Comparison of ENCODE assay signal across 19 mouse cellular contexts in the genomic region with DNA sequence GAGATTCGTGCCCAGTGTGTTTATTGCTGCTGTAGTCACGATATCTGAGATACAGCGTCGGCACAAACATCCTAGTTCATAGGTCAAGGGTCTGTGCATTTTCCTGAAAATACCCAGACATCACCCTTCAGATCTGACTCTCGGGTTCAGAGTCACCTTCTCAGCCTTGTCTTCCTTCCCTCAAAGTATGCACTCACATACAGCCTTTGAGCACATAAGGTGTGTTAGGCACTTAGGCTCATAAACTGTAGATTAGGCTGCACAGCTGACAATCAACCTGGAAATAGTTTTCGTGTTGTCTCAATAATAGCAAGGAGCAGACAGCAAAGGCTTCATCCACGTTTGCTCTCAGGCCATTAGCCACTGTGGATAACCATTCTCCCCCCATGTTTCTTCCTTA. TPM values are rescaled to one million over a fixed set of nuclear protein-coding genes. Genes with fewer than 3 reads are reported as not detected.
DNase-seq lines count a peak whose midpoint lies in the region; ATAC-seq lines count a peak whose summit lies in the region.
"Had no signal": no experiment of that assay in that cellular context is flagged by ENCODE, and none has a peak within 500 bp of the region (broad histone marks: within the 10 kb centered on the region; RNA-seq: fewer than 3 reads in every experiment).

No protein-coding gene starts in this region.

- ATAC-seq in kidney, embryonic 15.5 days (replicated peaks; ENCODE audit: low FRiP score): no peak
- ATAC-seq in intestine, embryonic 16.5 days: peak; percentile 72
- no peak for ATAC-seq in limb, embryonic 12.5 days (ENCODE audit: insufficient number of reproducible peaks, insufficient read depth, low FRiP score, low TSS enrichment, low read depth)
- ATAC-seq: forebrain, embryonic 13.5 days had no signal

- no peak for DNase-seq in kidney, postnatal 36 days
- no peak for DNase-seq in thymus, postnatal 4 days
- DNase-seq in hindbrain, embryonic 10.5 days (ENCODE audit: low spot score): no peak
- DNase-seq in neural tube, embryonic 10.5 days (ENCODE audit: extremely low spot score, low spot score): no peak
- DNase-seq: adrenal gland, postnatal 14 days; cerebellum, adult 11-12 months; cerebellum, adult 9-10 months; cerebellum, postnatal 36 days; gastrocnemius, adult 2 months; gastrocnemius, postnatal 25 days; heart, postnatal 10 days; heart, postnatal 4 days had no signal

- no peak overlapping the region for H3K4me2 ChIP-seq in kidney, embryonic 15.5 days
- H3K4me2 ChIP-seq in intestine, embryonic 16.5 days (ENCODE audit: low read depth, low read length): no peak overlapping the region
- no peak overlapping the region for H3K4me2 ChIP-seq in limb, embryonic 12.5 days
- H3K4me2 ChIP-seq: forebrain, embryonic 13.5 days; hindbrain, embryonic 13.5 days had no signal

- peaks cover 12% of the 10 kb centered on the region for H3K4me1 ChIP-seq in kidney, embryonic 15.5 days
- peaks cover 2% of the 10 kb centered on the region; the same call in 1 of the 2 replicates for H3K4me1 ChIP-seq in intestine, embryonic 16.5 days (ENCODE audit: control insufficient read depth, insufficient read depth, low read length)
- H3K4me1 ChIP-seq in limb, embryonic 12.5 days (replicated peaks): peaks cover 43% of the 10 kb centered on the region
- peaks cover 4% of the 10 kb centered on the region; the same call in 1 of the 2 replicates for H3K4me1 ChIP-seq in hindbrain, embryonic 10.5 days (replicated peaks)
- H3K4me1 ChIP-seq: forebrain, embryonic 13.5 days; hindbrain, embryonic 13.5 days had no signal

- H3K4me3 ChIP-seq in kidney, embryonic 15.5 days (replicated peaks): no peak overlapping the region
- H3K4me3 ChIP-seq in intestine, embryonic 16.5 days (ENCODE audit: low read length): no peak overlapping the region
- no peak overlapping the region for H3K4me3 ChIP-seq in limb, embryonic 12.5 days (replicated peaks)
- no peak overlapping the region for H3K4me3 ChIP-seq in hindbrain, embryonic 10.5 days
- H3K4me3 ChIP-seq: embryonic facial prominence, embryonic 10.5 days; forebrain, embryonic 13.5 days; gastrocnemius, adult 2 months; heart, embryonic 10.5 days; hindbrain, embryonic 13.5 days had no signal

- H3K9ac ChIP-seq in kidney, embryonic 15.5 days: no peak overlapping the region
- no peak overlapping the region for H3K9ac ChIP-seq in intestine, embryonic 16.5 days (ENCODE audit: low read depth, low read length)
- H3K9ac ChIP-seq in limb, embryonic 12.5 days (replicated peaks): no peak overlapping the region
- H3K9ac ChIP-seq: forebrain, embryonic 13.5 days; hindbrain, embryonic 13.5 days had no signal

- WGBS in kidney, embryonic 15.5 days: 77% methylated on average over 7 of the region's 7 CpGs
- WGBS in intestine, embryonic 16.5 days: 34% methylated on average over 7 of the region's 7 CpGs
- 46% methylated on average over 7 of the region's 7 CpGs for WGBS in limb, embryonic 12.5 days
- 85% methylated on average over 7 of the region's 7 CpGs for WGBS in hindbrain, embryonic 10.5 days

- H3K9me3 ChIP-seq in kidney, embryonic 15.5 days (replicated peaks): no peaks in the 10 kb centered on the region
- no peaks in the 10 kb centered on the region for H3K9me3 ChIP-seq in intestine, embryonic 16.5 days (ENCODE audit: control insufficient read depth, low read length)
- no peaks in the 10 kb centered on the region for H3K9me3 ChIP-seq in limb, embryonic 12.5 days
- H3K9me3 ChIP-seq in hindbrain, embryonic 10.5 days: no peaks in the 10 kb centered on the region
- H3K9me3 ChIP-seq: embryonic facial prominence, embryonic 10.5 days; forebrain, embryonic 13.5 days; heart, embryonic 10.5 days; hindbrain, embryonic 13.5 days had no signal

- H3K27ac ChIP-seq in kidney, embryonic 15.5 days: 0 out of 2 replicates have a peak overlapping the region, but pooled peaks have one; percentile 1
- no peak overlapping the region for H3K27ac ChIP-seq in intestine, embryonic 16.5 days (ENCODE audit: low read length)
- peak overlapping the region; percentile 42 for H3K27ac ChIP-seq in limb, embryonic 12.5 days
- H3K27ac ChIP-seq in hindbrain, embryonic 10.5 days: no peak overlapping the region
- H3K27ac ChIP-seq: embryonic facial prominence, embryonic 10.5 days; forebrain, embryonic 13.5 days; gastrocnemius, adult 2 months; heart, embryonic 10.5 days; hindbrain, embryonic 13.5 days had no signal

- H3K36me3 ChIP-seq in kidney, embryonic 15.5 days: no peaks in the 10 kb centered on the region
- H3K36me3 ChIP-seq in intestine, embryonic 16.5 days (ENCODE audit: control insufficient read depth, insufficient read depth, low read length): no peaks in the 10 kb centered on the region
- H3K36me3 ChIP-seq in limb, embryonic 12.5 days: no peaks in the 10 kb centered on the region
- no peaks in the 10 kb centered on the region for H3K36me3 ChIP-seq in hindbrain, embryonic 10.5 days
- H3K36me3 ChIP-seq: embryonic facial prominence, embryonic 10.5 days; heart, embryonic 10.5 days; hindbrain, embryonic 13.5 days had no signal

- no peaks in the 10 kb centered on the region for H3K27me3 ChIP-seq in kidney, embryonic 15.5 days
- H3K27me3 ChIP-seq in intestine, embryonic 16.5 days (replicated peaks; ENCODE audit: control insufficient read depth, insufficient read depth, low read length): no peaks in the 10 kb centered on the region
- H3K27me3 ChIP-seq in limb, embryonic 12.5 days: no peaks in the 10 kb centered on the region; the same call in 1 of the 2 replicates
- H3K27me3 ChIP-seq in hindbrain, embryonic 10.5 days (ENCODE audit: insufficient read depth, poor library complexity, severe bottlenecking): no peaks in the 10 kb centered on the region
- H3K27me3 ChIP-seq: hindbrain, embryonic 13.5 days had no signal

RNA-seq across cellular contexts. Expression of a gene that starts 11.6 kb away (rescaled TPM):
- polyA plus RNA-seq in kidney, embryonic 15.5 days (2015; fragmentation: Nextera tagmentation; extraction: Ambion mirVana): 22.6 and 24.0 TPM in 2 replicates
- 9.2 and 10.2 TPM in 2 replicates for polyA plus RNA-seq in intestine, embryonic 16.5 days (2015; fragmentation: Nextera tagmentation; extraction: Ambion mirVana)
- polyA plus RNA-seq in limb, embryonic 12.5 days (2016; fragmentation: Nextera tagmentation; extraction: Ambion mirVana): 84.4 and 85.6 TPM in 2 replicates
- polyA plus RNA-seq in hindbrain, embryonic 10.5 days (2016; fragmentation: Nextera tagmentation; extraction: Ambion mirVana): 14.3 and 15.1 TPM in 2 replicates

Comparison
In these comparisons a context has a peak if more than half of its experiments do, and no peak if none do; other contexts are left out.
1. H3K27ac ChIP-seq: peak in kidney, embryonic 15.5 days (single experiment) and limb, embryonic 12.5 days (single experiment); none in intestine, embryonic 16.5 days (single experiment) and hindbrain, embryonic 10.5 days (single experiment).